Mouse (Mus musculus) T-helper 17 cell (primary cell): ENCODE measurements around the gene Tmem17.

Experiments used
- in situ Hi-C, 2 experiments: fragments of 300-600 bp; cut with MboI, MseI; formaldehyde crosslinking; loops; 1 replicate in 1 of 2; 2 replicates in 1 of 2; pipeline ENCODE4 v1.15.1; 2025; ENCODE audit warnings: high pct_unique_total_duplicates in 2 of 2

Tmem17 gene

GRCm38 (mm10) chr11:22512038-22513001 is at the start of gene Tmem17:
Gene Tmem17 (plus strand): TSS chr11:22512088.
- in situ Hi-C loops: loop anchor here (10.0 kb wide), 3 partner anchors 362 to 1828 kb away; no protein-coding TSS in a partner anchor

- in situ Hi-C loops: no loop called here
These were observed 31.9 kb upstream of the Tmem17 start for GRCm38 (mm10) chr11:22479836-22480619.

- in situ Hi-C loops: no loop called here
These were observed 30.1 kb upstream of the Tmem17 start for GRCm38 (mm10) chr11:22481639-22482361.

GRCm38 (mm10) chr11:22482362-22482760 is 29.5 kb upstream of the Tmem17 start:
- in situ Hi-C loops: no loop called here

- in situ Hi-C loops: loop anchor here in 1 of 2 experiments (10.0 kb wide), 1 partner anchor 269 kb away; no protein-coding TSS in a partner anchor
These were observed 18.1 kb upstream of the Tmem17 start for GRCm38 (mm10) chr11:22493694-22494319.

- in situ Hi-C loops: loop anchor here in 1 of 2 experiments (10.0 kb wide), 1 partner anchor 270 kb away; no protein-coding TSS in a partner anchor
These were observed 16.9 kb upstream of the Tmem17 start for GRCm38 (mm10) chr11:22494941-22495340.

- in situ Hi-C loops: loop anchor here in 1 of 2 experiments (10.0 kb wide), 1 partner anchor 275 kb away; no protein-coding TSS in a partner anchor
These were observed 12.5 kb upstream of the Tmem17 start for GRCm38 (mm10) chr11:22499396-22499795.

- in situ Hi-C loops: loop anchor here in 1 of 2 experiments (10.0 kb wide), 1 partner anchor 275 kb away; no protein-coding TSS in a partner anchor
These were observed 12.0 kb upstream of the Tmem17 start for GRCm38 (mm10) chr11:22499886-22500285.

GRCm38 (mm10) chr11:22500771-22501566 is 10.9 kb upstream of the Tmem17 start:
- in situ Hi-C loops: no loop called here

- in situ Hi-C loops: loop anchor here (10.0 kb wide), 3 partner anchors 362 to 1828 kb away; no protein-coding TSS in a partner anchor
These were observed 1.2 kb downstream of the Tmem17 start for GRCm38 (mm10) chr11:22513075-22513474.

- in situ Hi-C loops: loop anchor here (10.0 kb wide), 3 partner anchors 360 to 1830 kb away; no protein-coding TSS in a partner anchor
These were observed 3.2 kb downstream of the Tmem17 start for GRCm38 (mm10) chr11:22515061-22515460.

GRCm38 (mm10) chr11:22518445-22518844 is 6.6 kb downstream of the Tmem17 start:
- in situ Hi-C loops: loop anchor here (10.0 kb wide), 3 partner anchors 356 to 1834 kb away; no protein-coding TSS in a partner anchor

GRCm38 (mm10) chr11:22520251-22520650 is 8.4 kb downstream of the Tmem17 start:
- in situ Hi-C loops: no loop called here

- in situ Hi-C loops: no loop called here
These were observed 12.7 kb downstream of the Tmem17 start for GRCm38 (mm10) chr11:22524606-22525005.

GRCm38 (mm10) chr11:22540600-22540999 is 28.7 kb downstream of the Tmem17 start:
- in situ Hi-C loops: loop anchor here in 1 of 2 experiments (10.0 kb wide), 1 partner anchor 134 kb away; no protein-coding TSS in a partner anchor

- in situ Hi-C loops: loop anchor here in 1 of 2 experiments (10.0 kb wide), 1 partner anchor 815 kb away; no protein-coding TSS in a partner anchor
These were observed 48.2 kb downstream of the Tmem17 start for GRCm38 (mm10) chr11:22560061-22560460.

- in situ Hi-C loops: loop anchor here in 1 of 2 experiments (10.0 kb wide), 1 partner anchor 816 kb away; no protein-coding TSS in a partner anchor
These were observed 48.8 kb downstream of the Tmem17 start for GRCm38 (mm10) chr11:22560503-22561328.

GRCm38 (mm10) chr11:22561329-22561592 is 49.4 kb downstream of the Tmem17 start:
- in situ Hi-C loops: loop anchor here in 1 of 2 experiments (10.0 kb wide), 1 partner anchor 816 kb away; no protein-coding TSS in a partner anchor
